Mouse (Mus musculus) CD4-positive, CD25-positive, alpha-beta regulatory T cell (primary cell): ENCODE measurements around the gene Aurkb. TPM values are rescaled to one million over a fixed set of nuclear protein-coding genes. Genes with fewer than 3 reads are reported as not detected.

Source experiments
- polyA plus RNA-seq: library from polyadenylated mRNA; unstranded; fragments of 100-300 nt; shearing (Covaris generic); gene quantifications from one replicate; pipeline ENCODE4 v1.2.1, GENCODE M21; 2017

The Aurkb gene
- 4.2 TPM for polyA plus RNA-seq

GRCm38 (mm10) chr11:69045531-69046394 lies at the start of gene Aurkb:
Gene Aurkb, plus strand, starts transcription at chr11:69045647.

DNA sequence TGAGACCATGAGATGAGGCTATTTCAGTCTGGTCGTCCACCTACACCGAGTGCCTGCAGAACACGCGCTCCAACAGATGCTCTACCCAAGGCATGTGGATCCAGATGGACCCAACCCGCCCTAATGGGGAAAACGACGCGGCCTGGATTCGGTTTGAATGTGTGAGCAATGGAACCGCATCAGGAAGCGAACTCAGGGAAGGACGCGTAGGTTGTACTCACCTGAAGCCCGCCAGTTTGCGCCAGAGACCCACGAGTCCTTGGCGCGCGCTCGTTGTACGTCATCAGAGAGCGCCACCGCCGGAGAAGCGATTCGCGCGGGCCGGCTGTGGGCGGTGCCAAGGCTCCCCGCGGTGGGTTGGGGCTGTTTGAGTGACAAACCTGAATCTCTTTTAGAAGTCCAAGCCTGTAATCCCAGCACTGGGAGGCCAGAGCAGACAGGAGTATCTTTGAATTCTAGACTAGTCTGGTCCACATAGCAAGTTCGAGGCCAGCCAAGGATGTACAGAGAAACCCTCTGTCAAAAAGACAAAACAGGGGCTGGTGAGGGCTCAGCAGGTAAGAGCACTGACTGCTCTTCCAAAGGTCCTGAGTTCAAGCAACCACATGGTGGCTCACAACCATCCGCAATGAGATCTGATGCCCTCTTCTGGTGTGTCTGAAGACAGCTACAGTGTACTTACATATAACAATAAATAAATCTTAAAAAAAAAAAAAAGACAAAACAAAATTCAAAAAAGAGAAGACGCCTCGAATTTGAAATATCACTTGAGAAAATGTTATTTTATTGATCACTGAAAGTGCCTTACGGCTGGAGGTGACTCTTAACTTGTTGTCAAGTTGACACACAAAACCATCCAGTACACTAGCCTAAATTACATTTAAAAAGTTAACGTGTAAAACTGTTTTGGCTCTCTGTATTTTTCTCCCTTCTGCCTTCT lies 37.0 kb upstream of the Aurkb start, which contains the start of gene Pfas:
TSS of gene Pfas (minus strand) at position 279 of the 940 bp plus-strand sequence.

DNA sequence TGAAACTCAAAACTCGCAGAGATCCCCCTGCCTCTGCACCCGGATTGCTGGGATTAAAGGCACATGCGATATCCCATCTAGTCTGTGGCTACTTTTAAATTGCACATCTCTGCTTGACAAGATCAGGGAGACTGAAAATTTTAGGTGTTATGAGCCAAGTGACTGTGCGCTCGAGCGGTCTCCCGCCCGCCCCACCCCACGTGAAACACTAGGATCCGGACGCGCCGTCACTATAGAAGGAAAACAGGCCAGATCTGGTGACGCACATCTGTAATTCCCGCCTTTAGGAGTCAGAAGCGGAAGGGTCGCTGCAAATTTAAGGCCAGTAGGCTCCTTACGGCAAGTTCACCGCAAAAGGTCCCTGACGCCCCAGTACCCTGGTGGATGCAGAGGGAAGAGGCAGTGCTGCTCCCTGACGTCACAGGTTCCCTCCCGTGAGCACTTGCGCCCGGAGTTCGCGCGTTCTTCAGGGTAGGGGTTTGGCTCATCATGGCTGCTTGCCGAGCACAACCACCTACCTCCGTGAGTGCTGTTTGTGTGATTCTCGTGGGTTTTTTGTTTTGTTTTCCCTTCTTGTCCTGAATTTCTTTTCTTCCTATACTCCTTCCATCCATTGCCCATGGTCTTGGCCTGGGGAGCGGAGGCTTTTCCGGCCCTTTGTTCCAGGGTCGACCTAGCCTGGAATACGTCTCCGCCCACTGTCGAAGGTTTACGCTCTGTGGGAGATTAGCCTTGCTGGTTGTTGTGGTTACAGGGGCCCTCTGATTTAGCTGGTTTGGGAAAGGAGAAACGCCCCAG lies 29.6 kb upstream of the Aurkb start, which contains the start of gene Ctc1:
TSS of gene Ctc1 (plus strand) at position 268 of the 798 bp plus-strand sequence.

DNA sequence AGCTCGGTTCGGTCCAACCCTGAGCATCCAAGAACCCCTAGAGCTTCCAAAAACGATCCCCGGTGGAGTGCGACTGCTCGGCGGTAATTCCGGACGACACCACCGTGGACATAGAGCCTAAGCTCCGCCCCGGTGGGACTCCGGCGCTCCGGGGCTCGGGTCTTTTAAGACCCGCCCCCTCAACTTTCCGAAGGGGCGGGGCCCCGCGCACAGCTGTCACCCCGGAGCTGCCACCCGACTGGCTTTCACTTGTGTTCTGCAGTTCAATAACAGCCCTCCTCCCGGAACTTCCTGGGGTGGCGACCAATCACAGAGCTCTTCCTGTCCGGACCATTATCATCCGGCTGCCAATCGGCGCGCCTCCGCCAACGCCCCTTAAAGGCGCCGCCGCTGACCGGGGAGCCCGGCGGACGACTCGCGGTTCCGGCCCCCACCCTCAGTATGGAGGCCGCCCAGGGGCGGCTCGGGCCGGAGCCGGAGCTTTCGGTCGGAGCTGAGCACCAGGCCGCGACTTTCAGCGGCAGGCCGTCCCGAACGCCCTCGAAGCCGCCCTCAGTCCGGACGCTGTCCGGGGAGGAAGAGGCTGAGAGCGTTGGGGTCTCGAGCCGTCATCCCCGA lies 14.0 kb downstream of the Aurkb start, which contains the start of gene Borcs6:
TSS of gene Borcs6 (plus strand) at position 361 of the 618 bp plus-strand sequence.

GRCm38 (mm10) chr11:69070590-69071222 lies 25.3 kb downstream of the Aurkb start, which contains the start of gene Tmem107:
Gene Tmem107, plus strand, starts transcription at chr11:69070806.

DNA sequence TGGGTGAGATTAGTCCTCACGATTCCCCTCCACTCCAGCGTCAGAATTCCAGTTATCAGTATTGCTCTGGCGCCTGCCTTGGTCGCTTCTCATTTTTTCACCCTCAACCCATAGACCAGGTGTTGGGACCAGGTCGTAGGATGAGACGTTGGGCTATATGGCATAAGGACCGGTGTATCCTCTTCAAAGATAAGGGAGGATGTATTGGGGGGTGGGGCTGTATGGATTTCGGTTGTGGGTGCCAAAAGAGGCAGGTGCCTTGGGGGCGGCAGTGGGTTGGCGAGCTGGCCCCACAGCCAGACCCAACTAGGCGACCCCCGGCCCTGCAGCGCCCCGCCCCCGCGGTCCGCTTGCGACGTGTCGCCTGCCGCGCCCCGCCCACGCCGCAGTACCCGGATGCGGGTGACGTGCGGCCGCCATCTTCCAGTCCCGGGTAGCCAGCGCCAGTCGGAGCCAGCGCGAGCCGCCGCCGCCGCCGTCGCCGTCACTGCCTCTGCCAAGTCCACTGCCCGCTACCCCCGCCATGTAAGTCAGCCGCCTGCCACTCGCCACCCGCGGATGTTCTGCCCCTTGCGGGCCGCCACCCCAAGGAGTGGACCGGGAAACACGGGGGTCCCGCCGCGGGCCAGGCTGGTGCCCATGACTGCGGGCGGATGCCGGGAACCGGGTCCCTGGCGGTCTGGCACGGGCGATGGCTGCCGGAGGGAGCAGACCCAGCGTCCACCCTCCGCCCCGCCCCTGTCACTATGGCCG lies 42.8 kb downstream of the Aurkb start, which contains the start of gene Vamp2:
TSS of gene Vamp2 (plus strand) at position 388 of the 753 bp plus-strand sequence.

GRCm38 (mm10) chr11:69094697-69095429 lies 49.4 kb downstream of the Aurkb start, which contains the start of gene Per1:
Gene Per1, plus strand, starts transcription at chr11:69095217.

Other genes with a start within 250 kb of the Aurkb start
- 61.1 TPM for gene Ndel1, start 173.8 kb upstream of the Aurkb start, polyA plus RNA-seq
- not detected for gene Rnf222, start 157.1 kb upstream of the Aurkb start, polyA plus RNA-seq
- gene Rpl26, start 144.1 kb upstream of the Aurkb start, polyA plus RNA-seq = 809 TPM
- not detected for gene Odf4, start 118.6 kb upstream of the Aurkb start, polyA plus RNA-seq
- gene Arhgef15, start 88.2 kb upstream of the Aurkb start, polyA plus RNA-seq = 0.17 TPM
- gene Slc25a35, start 77.5 kb upstream of the Aurkb start, polyA plus RNA-seq = 9.9 TPM
- gene Rangrf, start 70.5 kb upstream of the Aurkb start, polyA plus RNA-seq = 37.1 TPM
- 3.8 TPM for gene Pfas, start 37.2 kb upstream of the Aurkb start, polyA plus RNA-seq
- 23.1 TPM for gene Ctc1, start 29.7 kb upstream of the Aurkb start, polyA plus RNA-seq
- gene Borcs6, start 14.1 kb downstream of the Aurkb start, polyA plus RNA-seq = 7.2 TPM
- 1.7 TPM for gene Tmem107, start 25.2 kb downstream of the Aurkb start, polyA plus RNA-seq
- gene Vamp2, start 42.8 kb downstream of the Aurkb start, polyA plus RNA-seq = 139 TPM
- gene Per1, start 49.6 kb downstream of the Aurkb start, polyA plus RNA-seq = 8.9 TPM
- gene Hes7, start 74.8 kb downstream of the Aurkb start, polyA plus RNA-seq = not detected
- gene 9130213A22Rik, start 76.9 kb downstream of the Aurkb start, polyA plus RNA-seq = not detected
- gene Aloxe3, start 80.2 kb downstream of the Aurkb start, polyA plus RNA-seq = 0.08 TPM
- gene Alox12b, start 111.3 kb downstream of the Aurkb start, polyA plus RNA-seq = not detected
- gene Alox8, start 152.2 kb downstream of the Aurkb start, polyA plus RNA-seq = 3.2 TPM
- gene Gucy2e, start 191.4 kb downstream of the Aurkb start, polyA plus RNA-seq = 0.19 TPM